Comparison of ENCODE assay signal across 11 mouse cellular contexts in genomic region chr9:91363814-91364126, GRCm38 (mm10). TPM values are rescaled to one million over a fixed set of nuclear protein-coding genes. Genes with fewer than 3 reads are reported as not detected.
A peak's percentile ranks its signal among the peaks of the same experiment; 100 is the strongest.
DNase-seq lines count a peak whose midpoint lies in the region; ATAC-seq and TF ChIP-seq lines count a peak whose summit lies in the region.
"Had no signal": no experiment of that assay in that cellular context is flagged by ENCODE, and none has a peak within 500 bp of the region (broad histone marks: within the 10 kb centered on the region; RNA-seq: fewer than 3 reads in every experiment).

No protein-coding gene starts in this region.

- no peak for TF ChIP-seq EP300 in liver, postnatal 0 days (IDR thresholded peaks at IDR 0.05; ENCODE audit: low read depth)
- TF ChIP-seq EP300 in stomach, postnatal 0 days (optimal IDR thresholded peaks at IDR 0.05) = no peak

- no peaks in the 10 kb centered on the region for H3K36me3 ChIP-seq in liver, postnatal 0 days (replicated peaks; ENCODE audit: insufficient read depth, low read length)
- no peaks in the 10 kb centered on the region for H3K36me3 ChIP-seq in liver, embryonic 11.5 days (ENCODE audit: control insufficient read depth, insufficient read depth, low read length)
- peaks cover 4% of the 10 kb centered on the region; the same call in 1 of the 2 replicates for H3K36me3 ChIP-seq in forebrain, embryonic 14.5 days (ENCODE audit: control insufficient read depth, insufficient read depth, low read length)
- H3K36me3 ChIP-seq in limb, embryonic 15.5 days = no peaks in the 10 kb centered on the region
- no peaks in the 10 kb centered on the region for H3K36me3 ChIP-seq in stomach, postnatal 0 days (ENCODE audit: control insufficient read depth, insufficient read depth, low read length)

- H3K4me2 ChIP-seq in liver, postnatal 0 days (ENCODE audit: low read depth, low read length) = no peak overlapping the region
- no peak overlapping the region for H3K4me2 ChIP-seq in liver, embryonic 11.5 days
- peak overlapping the region; percentile 57 for H3K4me2 ChIP-seq in forebrain, embryonic 14.5 days (ENCODE audit: low read length)
- peak overlapping the region; percentile 46; the same call in 1 of the 2 replicates for H3K4me2 ChIP-seq in limb, embryonic 15.5 days
- H3K4me2 ChIP-seq in stomach, postnatal 0 days (replicated peaks; ENCODE audit: low read depth) = no peak overlapping the region

- peak overlapping the region; percentile 43; the same call in 1 of the 2 replicates for H3K4me3 ChIP-seq in liver, postnatal 0 days (ENCODE audit: low read depth, low read length)
- no peak overlapping the region for H3K4me3 ChIP-seq in liver, embryonic 11.5 days (ENCODE audit: low read depth, low read length)
- peak overlapping the region; percentile 60 for H3K4me3 ChIP-seq in forebrain, embryonic 14.5 days (ENCODE audit: low read depth, low read length)
- peak overlapping the region; percentile 35 for H3K4me3 ChIP-seq in limb, embryonic 15.5 days
- peak overlapping the region; percentile 37; the same call in 1 of the 2 replicates for H3K4me3 ChIP-seq in stomach, postnatal 0 days (ENCODE audit: low read depth, low read length)

- H3K9ac ChIP-seq in liver, postnatal 0 days (replicated peaks) = no peak overlapping the region
- no peak overlapping the region for H3K9ac ChIP-seq in liver, embryonic 11.5 days (ENCODE audit: low read depth, low read length)
- peak overlapping the region; percentile 93 for H3K9ac ChIP-seq in forebrain, embryonic 14.5 days (ENCODE audit: low read length)
- H3K9ac ChIP-seq in limb, embryonic 15.5 days = no peak overlapping the region
- no peak overlapping the region for H3K9ac ChIP-seq in stomach, postnatal 0 days (ENCODE audit: low read length)

- 3% methylated on average over 7 of the region's 7 CpGs for WGBS in liver, postnatal 0 days (ENCODE audit: insufficient replicate concordance)
- 3% methylated on average over 7 of the region's 7 CpGs for WGBS in liver, embryonic 11.5 days
- under 1% methylated on average over 7 of the region's 7 CpGs for WGBS in forebrain, embryonic 14.5 days
- WGBS in limb, embryonic 15.5 days = under 1% methylated on average over 7 of the region's 7 CpGs
- WGBS in stomach, postnatal 0 days = under 1% methylated on average over 7 of the region's 7 CpGs

- H3K27ac ChIP-seq in liver, postnatal 0 days (ENCODE audit: low read depth) = no peak overlapping the region
- no peak overlapping the region for H3K27ac ChIP-seq in liver, embryonic 11.5 days (ENCODE audit: low read depth, low read length)
- H3K27ac ChIP-seq in forebrain, embryonic 14.5 days (ENCODE audit: low read depth, low read length) = peak overlapping the region; percentile 95
- H3K27ac ChIP-seq in limb, embryonic 15.5 days = no peak overlapping the region
- no peak overlapping the region for H3K27ac ChIP-seq in stomach, postnatal 0 days (replicated peaks)

- DNase-seq in liver, postnatal 0 days = no peak
- no peak for DNase-seq in liver, embryonic 11.5 days (ENCODE audit: low spot score)
- peak; percentile 7 for DNase-seq in forebrain, embryonic 14.5 days (ENCODE audit: low spot score)
- DNase-seq in stomach, postnatal 0 days (ENCODE audit: low spot score) = no peak
- no peak for DNase-seq in kidney, postnatal 25 days
- DNase-seq in urinary bladder, postnatal 4 days (ENCODE audit: low spot score in 2 of 2) = no peak
- DNase-seq: kidney, postnatal 14 days; liver; thymus, adult 18-20 months had no signal

- no peak for TF ChIP-seq CTCF in liver, postnatal 0 days (IDR thresholded peaks at IDR 0.05; ENCODE audit: low read depth)
- no peak for TF ChIP-seq CTCF in stomach, postnatal 0 days (IDR thresholded peaks at IDR 0.05; ENCODE audit: low read depth)

- H3K4me1 ChIP-seq in liver, postnatal 0 days (ENCODE audit: insufficient read depth) = peaks cover 8% of the 10 kb centered on the region; the same call in 1 of the 2 replicates
- H3K4me1 ChIP-seq in liver, embryonic 11.5 days (replicated peaks; ENCODE audit: control insufficient read depth, insufficient read depth, low read length) = no peaks in the 10 kb centered on the region; the same call in 1 of the 2 replicates
- H3K4me1 ChIP-seq in forebrain, embryonic 14.5 days (ENCODE audit: control insufficient read depth, insufficient read depth, low read length) = no peaks in the 10 kb centered on the region
- peaks cover 27% of the 10 kb centered on the region for H3K4me1 ChIP-seq in limb, embryonic 15.5 days
- H3K4me1 ChIP-seq in stomach, postnatal 0 days (replicated peaks; ENCODE audit: control insufficient read depth, insufficient read depth) = no peaks in the 10 kb centered on the region; the same call in 1 of the 2 replicates

- H3K9me3 ChIP-seq in liver, postnatal 0 days (ENCODE audit: low read length) = no peaks in the 10 kb centered on the region
- no peaks in the 10 kb centered on the region for H3K9me3 ChIP-seq in liver, embryonic 11.5 days (ENCODE audit: control insufficient read depth, low read length)
- no peaks in the 10 kb centered on the region for H3K9me3 ChIP-seq in forebrain, embryonic 14.5 days (replicated peaks; ENCODE audit: control insufficient read depth, low read length)
- no peaks in the 10 kb centered on the region for H3K9me3 ChIP-seq in limb, embryonic 15.5 days
- no peaks in the 10 kb centered on the region for H3K9me3 ChIP-seq in stomach, postnatal 0 days (ENCODE audit: control insufficient read depth, low read length)

- peaks cover 96% of the 10 kb centered on the region for H3K27me3 ChIP-seq in liver, postnatal 0 days (ENCODE audit: insufficient read depth, low read length)
- H3K27me3 ChIP-seq in liver, embryonic 11.5 days (replicated peaks; ENCODE audit: control insufficient read depth, insufficient read depth, low read length) = peaks cover 95% of the 10 kb centered on the region
- H3K27me3 ChIP-seq in forebrain, embryonic 14.5 days (replicated peaks; ENCODE audit: control insufficient read depth, insufficient read depth, low read length) = peaks cover 22% of the 10 kb centered on the region
- peaks cover 89% of the 10 kb centered on the region for H3K27me3 ChIP-seq in limb, embryonic 15.5 days
- peaks cover 29% of the 10 kb centered on the region for H3K27me3 ChIP-seq in stomach, postnatal 0 days (ENCODE audit: control insufficient read depth, insufficient read depth, low read length)

- no peak for ATAC-seq in liver, postnatal 0 days
- no peak for ATAC-seq in liver, embryonic 11.5 days (replicated peaks; ENCODE audit: low FRiP score)
- no peak for ATAC-seq in forebrain, embryonic 14.5 days
- ATAC-seq in limb, embryonic 15.5 days (ENCODE audit: insufficient number of reproducible peaks, low FRiP score, low TSS enrichment, low read depth) = no peak
- ATAC-seq in stomach, postnatal 0 days (ENCODE audit: low FRiP score, low TSS enrichment) = no peak
- ATAC-seq in frontal cortex, adult (ENCODE audit: low TSS enrichment) = no peak

RNA-seq across cellular contexts. Expression of gene Zic4, which starts 1.6 kb away (rescaled TPM):
- not detected in 2 replicates for polyA plus RNA-seq in liver, postnatal 0 days (2015; fragmentation: Nextera tagmentation; extraction: Ambion mirVana)
- not detected in 2 replicates for polyA plus RNA-seq in liver, embryonic 11.5 days (2014; fragmentation: Nextera tagmentation; extraction: Ambion mirVana)
- polyA plus RNA-seq in forebrain, embryonic 14.5 days (2014; fragmentation: Nextera tagmentation; extraction: Ambion mirVana) = 45.1 and 56.3 TPM in 2 replicates
- polyA plus RNA-seq in limb, embryonic 15.5 days (2015; fragmentation: Nextera tagmentation; extraction: Ambion mirVana) = 0.21 and 0.24 TPM in 2 replicates
- not detected in 2 replicates for polyA plus RNA-seq in stomach, postnatal 0 days (2015; fragmentation: Nextera tagmentation; extraction: Ambion mirVana)

RNA-seq across cellular contexts. Expression of gene Zic1, which starts 1.8 kb away (rescaled TPM):
- not detected in 2 replicates for polyA plus RNA-seq in liver, postnatal 0 days (2015; fragmentation: Nextera tagmentation; extraction: Ambion mirVana)
- polyA plus RNA-seq in liver, embryonic 11.5 days (2014; fragmentation: Nextera tagmentation; extraction: Ambion mirVana) = 0.04 and 0.06 TPM in 2 replicates
- polyA plus RNA-seq in forebrain, embryonic 14.5 days (2014; fragmentation: Nextera tagmentation; extraction: Ambion mirVana) = 14.4 and 14.8 TPM in 2 replicates
- polyA plus RNA-seq in limb, embryonic 15.5 days (2015; fragmentation: Nextera tagmentation; extraction: Ambion mirVana) = 0.14 and 0.15 TPM in 2 replicates
- polyA plus RNA-seq in stomach, postnatal 0 days (2015; fragmentation: Nextera tagmentation; extraction: Ambion mirVana) = not detected in 2 replicates

Comparison
In these comparisons a context has a peak if more than half of its experiments do, and no peak if none do; other contexts are left out.
1. H3K4me2 ChIP-seq: peak in forebrain, embryonic 14.5 days (single experiment) and limb, embryonic 15.5 days (single experiment); none in liver, postnatal 0 days (single experiment), liver, embryonic 11.5 days (single experiment) and stomach, postnatal 0 days (single experiment).
2. RNA of gene Zic4, which starts 1.6 kb away (polyA plus RNA-seq): 45.1 to 56.3 TPM in forebrain, embryonic 14.5 days; 0.21 to 0.24 TPM in limb, embryonic 15.5 days, not detected in liver, postnatal 0 days, not detected in liver, embryonic 11.5 days and not detected in stomach, postnatal 0 days; every median in the first group is over 10 times any median in the second.
3. RNA of gene Zic1, which starts 1.8 kb away (polyA plus RNA-seq): 14.4 to 14.8 TPM in forebrain, embryonic 14.5 days; 0.14 to 0.15 TPM in limb, embryonic 15.5 days, 0.04 to 0.06 TPM in liver, embryonic 11.5 days, not detected in liver, postnatal 0 days and not detected in stomach, postnatal 0 days; every median in the first group is over 10 times any median in the second.